Comparison of ENCODE assay signal across 20 mouse cellular contexts in genomic region chr5:135269451-135269850, GRCm38 (mm10). TPM values are rescaled to one million over a fixed set of nuclear protein-coding genes. Genes with fewer than 3 reads are reported as not detected.
DNase-seq lines count a peak whose midpoint lies in the region; ATAC-seq and TF ChIP-seq lines count a peak whose summit lies in the region.
"Had no signal": no experiment of that assay in that cellular context is flagged by ENCODE, and none has a peak within 500 bp of the region (broad histone marks: within the 10 kb centered on the region; RNA-seq: fewer than 3 reads in every experiment).

No protein-coding gene starts in this region.

- ATAC-seq in kidney, postnatal 0 days (replicated peaks; ENCODE audit: low FRiP score, low read depth), result no peak
- no peak; the same call in 1 of the 2 replicates for ATAC-seq in limb, embryonic 14.5 days (ENCODE audit: low FRiP score, low read depth)
- ATAC-seq: forebrain, embryonic 14.5 days; inflammation-experienced regulatory T-cells, adult 6 months; midbrain, embryonic 13.5 days had no signal

- H3K27me3 ChIP-seq in heart, embryonic 10.5 days (ENCODE audit: insufficient read depth, poor library complexity, severe bottlenecking), result no peaks in the 10 kb centered on the region; the same call in 1 of the 2 replicates
- no peaks in the 10 kb centered on the region for H3K27me3 ChIP-seq in kidney, postnatal 0 days (ENCODE audit: insufficient read depth, low read length)
- H3K27me3 ChIP-seq in embryonic facial prominence, embryonic 10.5 days (replicated peaks; ENCODE audit: low read depth, poor library complexity, severe bottlenecking), result peaks cover 10% of the 10 kb centered on the region
- H3K27me3 ChIP-seq in limb, embryonic 14.5 days (ENCODE audit: control insufficient read depth, insufficient read depth, low read length), result no peaks in the 10 kb centered on the region
- H3K27me3 ChIP-seq: hindbrain, embryonic 12.5 days; midbrain, embryonic 13.5 days had no signal

- no peaks in the 10 kb centered on the region for H3K9me3 ChIP-seq in heart, embryonic 10.5 days
- no peaks in the 10 kb centered on the region for H3K9me3 ChIP-seq in kidney, postnatal 0 days (replicated peaks; ENCODE audit: low read length)
- no peaks in the 10 kb centered on the region for H3K9me3 ChIP-seq in embryonic facial prominence, embryonic 10.5 days
- H3K9me3 ChIP-seq in limb, embryonic 14.5 days (ENCODE audit: control insufficient read depth, low read length), result no peaks in the 10 kb centered on the region
- H3K9me3 ChIP-seq: hindbrain, embryonic 12.5 days; midbrain, embryonic 13.5 days had no signal

- H3K4me3 ChIP-seq in heart, embryonic 10.5 days, result no peak overlapping the region
- no peak overlapping the region for H3K4me3 ChIP-seq in kidney, postnatal 0 days (replicated peaks; ENCODE audit: low read depth, low read length)
- no peak overlapping the region for H3K4me3 ChIP-seq in embryonic facial prominence, embryonic 10.5 days
- no peak overlapping the region for H3K4me3 ChIP-seq in limb, embryonic 14.5 days (replicated peaks; ENCODE audit: low read length)
- H3K4me3 ChIP-seq: hindbrain, embryonic 12.5 days; midbrain, embryonic 13.5 days; myocyte had no signal

- H3K4me2 ChIP-seq in kidney, postnatal 0 days (ENCODE audit: low read length), result no peak overlapping the region
- no peak overlapping the region for H3K4me2 ChIP-seq in limb, embryonic 14.5 days (replicated peaks; ENCODE audit: low read depth, low read length, severe bottlenecking)
- H3K4me2 ChIP-seq: hindbrain, embryonic 12.5 days; liver, embryonic 11.5 days; midbrain, embryonic 13.5 days had no signal

- H3K36me3 ChIP-seq in heart, embryonic 10.5 days, result no peaks in the 10 kb centered on the region
- H3K36me3 ChIP-seq in kidney, postnatal 0 days (ENCODE audit: insufficient read depth, low read length), result no peaks in the 10 kb centered on the region
- no peaks in the 10 kb centered on the region for H3K36me3 ChIP-seq in embryonic facial prominence, embryonic 10.5 days (replicated peaks)
- H3K36me3 ChIP-seq in limb, embryonic 14.5 days (ENCODE audit: control insufficient read depth, insufficient read depth, low read length), result no peaks in the 10 kb centered on the region
- H3K36me3 ChIP-seq: hindbrain, embryonic 12.5 days; midbrain, embryonic 13.5 days had no signal

- no peak overlapping the region for H3K9ac ChIP-seq in kidney, postnatal 0 days (ENCODE audit: low read depth, low read length)
- no peak overlapping the region for H3K9ac ChIP-seq in limb, embryonic 14.5 days (ENCODE audit: low read depth, low read length, severe bottlenecking)
- H3K9ac ChIP-seq: hindbrain, embryonic 12.5 days; midbrain, embryonic 13.5 days had no signal

- H3K4me1 ChIP-seq in heart, embryonic 10.5 days, result peaks cover 20% of the 10 kb centered on the region
- no peaks in the 10 kb centered on the region for H3K4me1 ChIP-seq in kidney, postnatal 0 days (replicated peaks; ENCODE audit: insufficient read depth, low read length)
- peaks cover 29% of the 10 kb centered on the region for H3K4me1 ChIP-seq in embryonic facial prominence, embryonic 10.5 days
- H3K4me1 ChIP-seq in limb, embryonic 14.5 days (ENCODE audit: control insufficient read depth, insufficient read depth, low read length), result peaks cover 13% of the 10 kb centered on the region

- TF ChIP-seq POLR2A in limb, embryonic 14.5 days (IDR thresholded peaks at IDR 0.05; ENCODE audit: borderline replicate concordance, extremely low read depth, insufficient read depth, insufficient read length), result no peak

- H3K27ac ChIP-seq in heart, embryonic 10.5 days, result peak overlapping the region; percentile 64; the same call in 1 of the 2 replicates
- H3K27ac ChIP-seq in kidney, postnatal 0 days, result no peak overlapping the region
- H3K27ac ChIP-seq in embryonic facial prominence, embryonic 10.5 days (replicated peaks), result peak overlapping the region; percentile 24; the same call in 1 of the 2 replicates
- peak overlapping the region; percentile 55 for H3K27ac ChIP-seq in limb, embryonic 14.5 days (replicated peaks; ENCODE audit: low read depth, low read length)
- H3K27ac ChIP-seq: hindbrain, embryonic 12.5 days; macrophage; midbrain, embryonic 13.5 days had no signal

- no peak for TF ChIP-seq CTCF in kidney, postnatal 0 days (IDR thresholded peaks at IDR 0.05; ENCODE audit: low read depth)

- intact Hi-C loops in heart, postnatal 25 days (cut with DNase I), result no loop called here

- WGBS in heart, embryonic 10.5 days, result 66% methylated on average over 8 of the region's 8 CpGs
- 49% methylated on average over 8 of the region's 8 CpGs for WGBS in kidney, postnatal 0 days
- 85% methylated on average over 8 of the region's 8 CpGs for WGBS in embryonic facial prominence, embryonic 10.5 days
- WGBS in limb, embryonic 14.5 days, result 62% methylated on average over 8 of the region's 8 CpGs

- DNase-seq in heart, embryonic 10.5 days (ENCODE audit: low spot score), result no peak
- no peak for DNase-seq in heart, postnatal 25 days (ENCODE audit: low spot score)
- peak; percentile 11 for DNase-seq in kidney, postnatal 0 days (ENCODE audit: low spot score)
- DNase-seq in kidney, adult 11 months, result no peak
- no peak for DNase-seq in embryonic facial prominence, embryonic 10.5 days (ENCODE audit: low spot score)
- no peak for DNase-seq in limb, embryonic 14.5 days (ENCODE audit: low spot score)
- no peak for DNase-seq in spleen, postnatal 36 days (ENCODE audit: low spot score in 2 of 2)
- DNase-seq in kidney, postnatal 10 days, result no peak
- DNase-seq: cerebellum, postnatal 10 days; kidney, adult 9 months; lung, adult 2 months; retina, postnatal 1 day; right cerebral cortex, postnatal 4 days had no signal

RNA-seq across cellular contexts. Expression of gene Fzd9, which starts 18.4 kb away (rescaled TPM):
- 4.5 and 7.2 TPM in 2 replicates for polyA plus RNA-seq in heart, embryonic 10.5 days (2016; fragmentation: Nextera tagmentation; extraction: Ambion mirVana)
- total RNA-seq in heart, postnatal 25 days (2021), result under 1 TPM; 0.61 to 0.73 TPM
- 0.65 and 0.93 TPM in 2 replicates for polyA plus RNA-seq in kidney, postnatal 0 days (2015; fragmentation: Nextera tagmentation; extraction: Ambion mirVana)
- 3.3 and 5.1 TPM in 2 replicates for polyA plus RNA-seq in embryonic facial prominence, embryonic 10.5 days (2016; fragmentation: Nextera tagmentation; extraction: Ambion mirVana)
- 31.2 and 50.0 TPM in 2 replicates for polyA plus RNA-seq in limb, embryonic 14.5 days (2012; rRNA removed)
- polyA plus RNA-seq in limb, embryonic 14.5 days (2014; fragmentation: Nextera tagmentation; extraction: Ambion mirVana), result 19.4 and 23.1 TPM in 2 replicates
- polyA plus RNA-seq: macrophage had no signal
